Mouse (Mus musculus) cerebellum, adult 2 months (tissue): ENCODE results near the gene Eml2.

Experiments used
- CTCF ChIP-seq: fragments of 200-500 bp; IDR thresholded peaks from 2 replicates; pipeline ENCODE4 v1.5.1; 2011; ENCODE audit warnings: low read depth, mild to moderate bottlenecking, control low read depth, low read length, moderate library complexity, borderline replicate concordance; ENCODE audit not compliant: insufficient read depth
- POLR2A ChIP-seq: fragments of 200-500 bp; IDR thresholded peaks from 2 replicates; pipeline ENCODE4 v1.6.1; 2011; ENCODE audit warnings: low read length, control low read depth, borderline replicate concordance; ENCODE audit not compliant: insufficient read depth

GRCm38 (mm10) chr7:19238344-19238743 lies 62.1 kb downstream of the Eml2 start:
- TF ChIP-seq POLR2A (no peak), CTCF (no peak)
